Mouse (Mus musculus) MEL (cell line): ENCODE measurements around the gene Fhit. TPM values are rescaled to one million over a fixed set of nuclear protein-coding genes. Genes with fewer than 3 reads are reported as not detected.

Source experiments
- DNase-seq: peaks from one replicate; pipeline ENCODE4 v3.0.0; 2011; ENCODE audit warnings: low read depth, low spot score
- H3K27ac ChIP-seq: 2 replicates; pipeline ENCODE4 v1.5.1; 2012; ENCODE audit warnings: low read depth, mild to moderate bottlenecking, control low read depth, low read length, moderate library complexity; ENCODE audit not compliant: control insufficient read depth
- H3K27me3 ChIP-seq, 2 experiments: fragments of 150-350 bp in 1 of 2; sonication (generic) in 1 of 2; 2 replicates each; pipeline ENCODE4 v1.6.1; 2012; ENCODE audit warnings: low read length in 2 of 2, mild to moderate bottlenecking in 2 of 2, improper control_type of control experiment in 1 of 2, moderate library complexity in 1 of 2; ENCODE audit not compliant: insufficient read depth in 2 of 2, control insufficient read depth in 1 of 2
- H3K36me3 ChIP-seq, 2 experiments: 2 replicates each; pipeline ENCODE4 v1.6.1; 2012 to 2014; ENCODE audit warnings: low read length in 2 of 2, improper control_type of control experiment in 1 of 2, inconsistent platforms in 1 of 2, mild to moderate bottlenecking in 1 of 2; ENCODE audit not compliant: insufficient read depth in 2 of 2, control insufficient read depth in 1 of 2
- H3K4me1 ChIP-seq, 2 experiments: fragments of 150-350 bp in 1 of 2; sonication (generic) in 1 of 2; 2 replicates each; pipeline ENCODE4 v1.6.1; 2012; ENCODE audit warnings: low read length in 2 of 2, improper control_type of control experiment in 1 of 2, mild to moderate bottlenecking in 1 of 2; ENCODE audit not compliant: insufficient read depth in 2 of 2, control insufficient read depth in 1 of 2
- H3K4me3 ChIP-seq, 2 experiments: fragments of 150-350 bp in 1 of 2; sonication (generic) in 1 of 2; 2 replicates each; pipeline ENCODE4 v1.5.1; 2012; ENCODE audit warnings: low read depth in 2 of 2, low read length in 2 of 2, mild to moderate bottlenecking in 2 of 2, moderate library complexity in 2 of 2, control low read depth in 1 of 2, improper control_type of control experiment in 1 of 2; ENCODE audit not compliant: control insufficient read depth in 1 of 2, insufficient read depth in 1 of 2
- H3K79me2 ChIP-seq: 2 replicates; pipeline ENCODE4 v1.6.1; 2012; ENCODE audit warnings: mild to moderate bottlenecking, low read length, moderate library complexity; ENCODE audit not compliant: control insufficient read depth, poor library complexity, insufficient read depth
- H3K9ac ChIP-seq: 2 replicates; pipeline ENCODE4 v1.6.1; 2012; ENCODE audit warnings: low read depth, mild to moderate bottlenecking, control low read depth, low read length, moderate library complexity; ENCODE audit not compliant: control insufficient read depth, poor library complexity, severe bottlenecking
- H3K9me3 ChIP-seq: fragments of 150-350 bp; sonication (generic); replicated peaks from 2 replicates; pipeline ENCODE4 v1.6.1; 2012; ENCODE audit warnings: mild to moderate bottlenecking, low read length, improper control_type of control experiment, moderate library complexity; ENCODE audit not compliant: insufficient read depth
- BHLHE40 ChIP-seq: IDR thresholded peaks from 2 replicates; pipeline ENCODE4 v1.6.1; 2012; ENCODE audit warnings: low read depth, mild to moderate bottlenecking, inconsistent platforms, low read length, improper control_type of control experiment, borderline replicate concordance
- CHD1 ChIP-seq: IDR thresholded peaks from 2 replicates; pipeline ENCODE4 v1.6.1; 2012; ENCODE audit warnings: low read depth, mild to moderate bottlenecking, inconsistent platforms, low read length, improper control_type of control experiment
- CHD2 ChIP-seq: IDR thresholded peaks from 2 replicates; pipeline ENCODE4 v1.6.1; 2011; ENCODE audit warnings: low read length, improper control_type of control experiment
- CTCF ChIP-seq, 3 experiments: IDR thresholded peaks in 2 of 3; conservative IDR thresholded peaks in 1 of 3; 2 replicates each; pipeline ENCODE4 v1.5.1; 2011 to 2012; ENCODE audit warnings: low read length in 3 of 3, low read depth in 2 of 3, mild to moderate bottlenecking in 2 of 3, improper control_type of control experiment in 1 of 3, inconsistent platforms in 1 of 3, mixed read lengths in 1 of 3, moderate library complexity in 1 of 3; ENCODE audit not compliant: control insufficient read depth in 1 of 3, insufficient read depth in 1 of 3, poor library complexity in 1 of 3, severe bottlenecking in 1 of 3
- ELF1 ChIP-seq: IDR thresholded peaks from 2 replicates; pipeline ENCODE4 v1.6.1; 2014; ENCODE audit warnings: low read depth, mild to moderate bottlenecking, inconsistent platforms, low read length, improper control_type of control experiment, moderate library complexity
- EP300 ChIP-seq, 2 experiments: IDR thresholded peaks; 2 replicates each; pipeline ENCODE4 v1.6.1; 2011; ENCODE audit warnings: improper control_type of control experiment in 2 of 2, low read length in 2 of 2, low read depth in 1 of 2, mild to moderate bottlenecking in 1 of 2
- GABPA ChIP-seq: IDR thresholded peaks from 2 replicates; pipeline ENCODE4 v1.6.1; 2012; ENCODE audit warnings: low read depth, mild to moderate bottlenecking, inconsistent platforms, low read length, improper control_type of control experiment, moderate library complexity
- GATA1 ChIP-seq: IDR thresholded peaks from 2 replicates; pipeline ENCODE4 v1.6.1; 2011; ENCODE audit warnings: low read depth, low read length, improper control_type of control experiment
- JUND ChIP-seq: IDR thresholded peaks from 2 replicates; pipeline ENCODE4 v1.6.1; 2011; ENCODE audit warnings: low read depth, mild to moderate bottlenecking, improper control_type of control experiment, low read length
- KAT2A ChIP-seq: conservative IDR thresholded peaks from 2 replicates; pipeline ENCODE4 v1.6.1; 2012; ENCODE audit warnings: low read depth, low read length, improper control_type of control experiment, inconsistent platforms
- MAFK ChIP-seq: IDR thresholded peaks from 2 replicates; pipeline ENCODE4 v1.6.1; 2011; ENCODE audit warnings: low read depth, mild to moderate bottlenecking, low read length, improper control_type of control experiment, borderline replicate concordance
- MAX ChIP-seq: IDR thresholded peaks from 2 replicates; pipeline ENCODE4 v1.6.1; 2011; ENCODE audit warnings: low read length, improper control_type of control experiment
- MXI1 ChIP-seq: IDR thresholded peaks from 2 replicates; pipeline ENCODE4 v1.6.1; 2011; ENCODE audit warnings: mild to moderate bottlenecking, low read depth, low read length, improper control_type of control experiment
- NRF1 ChIP-seq: IDR thresholded peaks from 2 replicates; pipeline ENCODE4 v1.6.1; 2014; ENCODE audit warnings: low read depth, mild to moderate bottlenecking, inconsistent platforms, low read length, improper control_type of control experiment, moderate library complexity; ENCODE audit not compliant: poor library complexity, insufficient read depth, severe bottlenecking
- POLR2A ChIP-seq, 2 experiments: IDR thresholded peaks; 2 replicates each; pipeline ENCODE4 v1.6.1; 2011 to 2012; ENCODE audit warnings: low read length in 2 of 2, mild to moderate bottlenecking in 2 of 2, control low read depth in 1 of 2, improper control_type of control experiment in 1 of 2, low read depth in 1 of 2, moderate library complexity in 1 of 2; ENCODE audit not compliant: control insufficient read depth in 1 of 2, insufficient read depth in 1 of 2, poor library complexity in 1 of 2
- POLR2AphosphoS2 ChIP-seq: IDR thresholded peaks from 2 replicates; pipeline ENCODE4 v1.6.1; 2011; ENCODE audit warnings: low read length, improper control_type of control experiment
- POLR2AphosphoS5 ChIP-seq: IDR thresholded peaks from 2 replicates; pipeline ENCODE4 v1.6.1; 2012; ENCODE audit warnings: low read depth, borderline replicate concordance, mild to moderate bottlenecking, inconsistent platforms, low read length, moderate library complexity, mixed read lengths
- RAD21 ChIP-seq: IDR thresholded peaks from 2 replicates; pipeline ENCODE4 v1.6.1; 2011; ENCODE audit warnings: mild to moderate bottlenecking, low read depth, low read length, improper control_type of control experiment
- RCOR1 ChIP-seq: IDR thresholded peaks from 2 replicates; pipeline ENCODE4 v1.6.1; 2012; ENCODE audit warnings: low read depth, mild to moderate bottlenecking, inconsistent platforms, low read length, improper control_type of control experiment
- SIN3A ChIP-seq: IDR thresholded peaks from 2 replicates; pipeline ENCODE4 v1.6.1; 2012; ENCODE audit warnings: low read length, improper control_type of control experiment, inconsistent platforms
- TAL1 ChIP-seq: IDR thresholded peaks from 2 replicates; pipeline ENCODE4 v1.6.1; 2012; ENCODE audit warnings: mild to moderate bottlenecking, inconsistent platforms, low read length, moderate library complexity, mixed read lengths
- TCF12 ChIP-seq: IDR thresholded peaks from 2 replicates; pipeline ENCODE4 v1.6.1; 2014; ENCODE audit warnings: low read depth, mild to moderate bottlenecking, inconsistent platforms, low read length, improper control_type of control experiment, moderate library complexity
- USF1 ChIP-seq: IDR thresholded peaks from 2 replicates; pipeline ENCODE4 v1.6.1; 2014; ENCODE audit warnings: low read depth, mild to moderate bottlenecking, inconsistent platforms, low read length, improper control_type of control experiment, moderate library complexity
- USF2 ChIP-seq, 2 experiments: IDR thresholded peaks; 2 replicates each; pipeline ENCODE4 v1.6.1; 2011 to 2012; ENCODE audit warnings: improper control_type of control experiment in 2 of 2, low read length in 2 of 2, borderline replicate concordance in 1 of 2, inconsistent platforms in 1 of 2, low read depth in 1 of 2, mild to moderate bottlenecking in 1 of 2; ENCODE audit not compliant: insufficient read depth in 1 of 2
- ZMIZ1 ChIP-seq: IDR thresholded peaks from 2 replicates; pipeline ENCODE4 v1.6.1; 2012; ENCODE audit warnings: low read depth, mild to moderate bottlenecking, inconsistent platforms, low read length, improper control_type of control experiment, moderate library complexity
- ZNF384 ChIP-seq: IDR thresholded peaks from 2 replicates; pipeline ENCODE4 v1.6.1; 2012; ENCODE audit warnings: low read depth, mild to moderate bottlenecking, inconsistent platforms, low read length, improper control_type of control experiment
- polyA plus RNA-seq, 2 experiments: library from polyadenylated mRNA; stranded (reverse) in 1 of 2; unstranded in 1 of 2; fragments of >175 nt in 1 of 2; fragments of >200 nt in 1 of 2; gene quantifications; 2 replicates each; pipeline versions ENCODE4 v1.2.1 to v1.2.4; 2012; ENCODE audit warnings: low replicate concordance in 2 of 2, low read depth in 1 of 2; ENCODE audit not compliant: insufficient read length in 2 of 2, insufficient read depth in 1 of 2, missing spikeins in 1 of 2
- total RNA-seq: library from RNA; depleted of rRNA; stranded (reverse); fragments of 300-350 nt; gene quantifications from 2 replicates; pipeline ENCODE4 v1.2.3, GENCODE M21; 2012

The Fhit gene
- total and polyA plus RNA-seq, 3 experiments, result 0.77 to 1.3 TPM; not detected in 1

DNA sequence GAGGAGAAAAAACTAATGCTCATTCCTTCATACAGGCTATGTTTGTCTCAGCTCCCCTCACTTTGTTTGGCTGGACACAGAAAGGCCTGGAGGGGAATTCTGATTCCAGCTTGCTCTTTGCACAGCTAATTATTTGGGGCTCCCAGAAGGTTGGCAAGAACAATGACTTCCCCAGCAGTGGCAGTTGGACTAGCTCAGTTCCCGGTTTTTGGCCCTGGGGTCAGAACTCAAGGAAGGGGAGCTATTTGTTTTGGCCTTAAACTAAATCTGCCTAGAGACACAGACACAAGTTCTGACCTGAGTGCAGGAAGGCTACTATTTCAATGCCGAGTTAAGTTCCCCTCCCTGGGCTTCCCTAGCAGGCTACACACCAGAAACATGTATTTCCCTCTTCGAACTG, 506.0 kb downstream of the Fhit start:
- Histone ChIP-seq H3K9me3 (no peaks in the 10 kb centered on the region), H3K27me3 (no peaks in the 10 kb centered on the region), H3K79me2 (no peaks in the 10 kb centered on the region), H3K4me3 (no peak overlapping the region), H3K27ac (no peak overlapping the region), H3K9ac (no peak overlapping the region), H3K36me3 (no peaks in the 10 kb centered on the region), H3K4me1 (no peaks in the 10 kb centered on the region)
- DNase-seq, result no peak
- TF ChIP-seq USF1, result no peak
- no peak for TF ChIP-seq CHD2
- no peak for TF ChIP-seq ZMIZ1
- TF ChIP-seq USF2 (IDR thresholded peaks at IDR 0.05; ENCODE audit: borderline replicate concordance in 1 of 2, insufficient read depth in 1 of 2, low read depth in 1 of 2, low read length in 2 of 2), result no peak
- no peak for TF ChIP-seq ZNF384
- TF ChIP-seq POLR2A (IDR thresholded peaks at IDR 0.05; ENCODE audit: control insufficient read depth in 1 of 2, insufficient read depth in 1 of 2, low read depth in 1 of 2, low read length in 2 of 2, poor library complexity in 1 of 2), result no peak
- TF ChIP-seq ELF1, result no peak
- TF ChIP-seq CHD1, result no peak
- no peak for TF ChIP-seq BHLHE40
- TF ChIP-seq MAFK, result no peak
- no peak for TF ChIP-seq TAL1
- no peak for TF ChIP-seq POLR2AphosphoS5
- no peak for TF ChIP-seq KAT2A
- TF ChIP-seq SIN3A, result no peak
- no peak for TF ChIP-seq NRF1
- TF ChIP-seq JUND, result no peak
- no peak for TF ChIP-seq GABPA

DNA sequence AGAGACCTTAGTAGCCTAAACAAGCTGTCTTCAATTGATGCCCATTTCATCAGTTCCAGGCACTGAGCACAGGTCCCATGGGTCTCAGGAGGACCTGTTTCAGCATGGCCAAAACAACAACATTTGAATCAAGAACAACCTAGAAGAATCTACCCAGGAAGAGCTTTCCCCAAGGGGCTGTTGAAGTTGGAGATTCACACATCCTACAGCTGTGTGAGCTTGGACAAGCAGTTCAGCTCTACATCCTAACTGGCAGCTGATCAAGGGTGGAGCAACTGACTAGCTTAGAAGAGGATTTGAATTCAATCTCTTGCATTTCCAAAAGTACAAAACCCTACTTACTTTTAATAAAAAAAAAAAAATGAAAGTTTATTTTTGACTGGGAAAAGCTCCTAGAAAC, 514.0 kb downstream of the Fhit start:
- no peaks in the 10 kb centered on the region for H3K9me3 ChIP-seq
- TF ChIP-seq TCF12 (no peak), MXI1 (no peak), ZMIZ1 (no peak), ELF1 (no peak), RCOR1 (no peak), USF2 (IDR thresholded peaks at IDR 0.05; ENCODE audit: borderline replicate concordance in 1 of 2, insufficient read depth in 1 of 2, low read depth in 1 of 2, low read length in 2 of 2) (no peak), CTCF (IDR thresholded peaks at IDR 0.05 in 2 of 3, conservative IDR thresholded peaks at IDR 0.05 in 1 of 3; ENCODE audit: control insufficient read depth in 1 of 3, insufficient read depth in 1 of 3, low read depth in 2 of 3, low read length in 3 of 3, poor library complexity in 1 of 3, severe bottlenecking in 1 of 3) (no peak), USF1 (no peak), ZNF384 (no peak), POLR2AphosphoS2 (no peak), RAD21 (no peak), GATA1 (no peak), MAFK (no peak), MAX (no peak), EP300 (IDR thresholded peaks at IDR 0.05; ENCODE audit: low read depth in 1 of 2, low read length in 2 of 2) (no peak)
- DNase-seq, result no peak
- H3K9ac ChIP-seq, result no peak overlapping the region
- H3K4me3 ChIP-seq, result no peak overlapping the region
- H3K36me3 ChIP-seq, result no peaks in the 10 kb centered on the region
- no peaks in the 10 kb centered on the region for H3K79me2 ChIP-seq
- H3K27me3 ChIP-seq, result no peaks in the 10 kb centered on the region
- no peak overlapping the region for H3K27ac ChIP-seq
- H3K4me1 ChIP-seq, result no peaks in the 10 kb centered on the region
